Mouse (Mus musculus) adrenal gland, adult 8-10 months (tissue): Measurements from ENCODE around the gene Gch1. TPM values are rescaled to one million over a fixed set of nuclear protein-coding genes. Genes with fewer than 3 reads are reported as not detected.

Source experiments
- total RNA-seq, 4 experiments: library from RNA; stranded (reverse); gene quantifications; 2 replicates each; pipeline ENCODE4 v1.2.4; 2022

The Gch1 gene
- total RNA-seq, 4 experiments from 2014 or later: 54.1 to 98.5 (median 75.2) TPM

Other genes starting within 250 kb of the Gch1 start
- gene Wdhd1, start 87.4 kb upstream of the Gch1 start, total RNA-seq: 1 to 10 TPM; 2.1 to 4.8 (median 2.6) TPM
- 10 to 100 TPM; 19.8 to 21.7 (median 20.8) TPM for gene Socs4, start 87.5 kb upstream of the Gch1 start, total RNA-seq
- gene Mapk1ip1l, start 108.9 kb upstream of the Gch1 start, total RNA-seq: 10 to 100 TPM; 68.5 to 86.6 (median 83.1) TPM
- gene Lgals3, start 178.3 kb upstream of the Gch1 start, total RNA-seq: 10 to 100 TPM; 13.9 to 50.0 (median 27.4) TPM
- 1 to 10 TPM; 1.3 to 2.9 (median 2.2) TPM for gene Dlgap5, start 229.0 kb upstream of the Gch1 start, total RNA-seq